In genomic region chr11:25313879-25314278, GRCm38 (mm10) we compare ENCODE assay signal across 11 mouse cellular contexts.
DNase-seq lines count a peak whose midpoint lies in the region; ATAC-seq lines count a peak whose summit lies in the region.
"Had no signal": no experiment of that assay in that cellular context is flagged by ENCODE, and none has a peak within 500 bp of the region (broad histone marks: within the 10 kb centered on the region; RNA-seq: fewer than 3 reads in every experiment).

No protein-coding gene starts in this region.

- no peaks in the 10 kb centered on the region for H3K4me1 ChIP-seq in limb, embryonic 11.5 days (ENCODE audit: control insufficient read depth, insufficient read depth, low read length)
- peaks cover 15% of the 10 kb centered on the region for H3K4me1 ChIP-seq in limb, embryonic 10.5 days
- peaks cover 20% of the 10 kb centered on the region for H3K4me1 ChIP-seq in forebrain, embryonic 16.5 days (replicated peaks; ENCODE audit: control insufficient read depth, insufficient read depth, low read length)
- H3K4me1 ChIP-seq in neural tube, embryonic 15.5 days, result peaks cover 13% of the 10 kb centered on the region

- H3K9me3 ChIP-seq in limb, embryonic 11.5 days (ENCODE audit: control insufficient read depth, low read length), result no peaks in the 10 kb centered on the region
- H3K9me3 ChIP-seq in limb, embryonic 10.5 days (replicated peaks), result no peaks in the 10 kb centered on the region
- H3K9me3 ChIP-seq in forebrain, embryonic 16.5 days (ENCODE audit: control insufficient read depth, low read length), result no peaks in the 10 kb centered on the region
- no peaks in the 10 kb centered on the region for H3K9me3 ChIP-seq in neural tube, embryonic 15.5 days (replicated peaks)

- DNase-seq in limb, embryonic 11.5 days (ENCODE audit: low spot score), result peak; percentile 40
- DNase-seq in limb, embryonic 10.5 days (ENCODE audit: low spot score), result no peak
- DNase-seq in mesoderm, embryonic 11.5 days (ENCODE audit: low read depth, low spot score), result peak; percentile 12
- no peak for DNase-seq in thymus, postnatal 4 days
- no peak for DNase-seq in right cerebral cortex, adult 2 months (ENCODE audit: low spot score in 2 of 2)
- DNase-seq: lung, adult 2 months; right cerebral cortex, postnatal 4 days had no signal

- no peak for ATAC-seq in limb, embryonic 11.5 days (ENCODE audit: insufficient number of reproducible peaks, low FRiP score, low TSS enrichment, low read depth)
- ATAC-seq in forebrain, embryonic 16.5 days, result peak; percentile 70
- ATAC-seq in neural tube, embryonic 15.5 days (ENCODE audit: low FRiP score), result no peak

- H3K36me3 ChIP-seq in limb, embryonic 11.5 days (ENCODE audit: control insufficient read depth, insufficient read depth, low read length), result no peaks in the 10 kb centered on the region
- no peaks in the 10 kb centered on the region for H3K36me3 ChIP-seq in limb, embryonic 10.5 days
- no peaks in the 10 kb centered on the region for H3K36me3 ChIP-seq in forebrain, embryonic 16.5 days (ENCODE audit: control insufficient read depth, insufficient read depth)
- H3K36me3 ChIP-seq in neural tube, embryonic 15.5 days, result no peaks in the 10 kb centered on the region

- no peaks in the 10 kb centered on the region for H3K27me3 ChIP-seq in limb, embryonic 11.5 days (ENCODE audit: control insufficient read depth, insufficient read depth, low read length)
- H3K27me3 ChIP-seq in limb, embryonic 10.5 days (ENCODE audit: low read depth, poor library complexity, severe bottlenecking), result no peaks in the 10 kb centered on the region
- no peaks in the 10 kb centered on the region for H3K27me3 ChIP-seq in forebrain, embryonic 16.5 days (replicated peaks; ENCODE audit: control insufficient read depth, insufficient read depth, low read length)
- H3K27me3 ChIP-seq in neural tube, embryonic 15.5 days (replicated peaks), result no peaks in the 10 kb centered on the region

- H3K9ac ChIP-seq in limb, embryonic 11.5 days (ENCODE audit: low read length), result no peak overlapping the region
- H3K9ac ChIP-seq in forebrain, embryonic 16.5 days (replicated peaks; ENCODE audit: low read depth, low read length), result no peak overlapping the region
- no peak overlapping the region for H3K9ac ChIP-seq in neural tube, embryonic 15.5 days (replicated peaks)

- no peak overlapping the region for H3K4me3 ChIP-seq in limb, embryonic 11.5 days (ENCODE audit: low read depth, low read length)
- H3K4me3 ChIP-seq in limb, embryonic 10.5 days, result no peak overlapping the region
- no peak overlapping the region for H3K4me3 ChIP-seq in forebrain, embryonic 16.5 days (replicated peaks; ENCODE audit: low read length)
- no peak overlapping the region for H3K4me3 ChIP-seq in neural tube, embryonic 15.5 days (replicated peaks)
- H3K4me3 ChIP-seq: myocyte had no signal

- H3K27ac ChIP-seq in limb, embryonic 11.5 days (replicated peaks; ENCODE audit: low read depth, low read length), result no peak overlapping the region
- H3K27ac ChIP-seq in limb, embryonic 10.5 days, result no peak overlapping the region
- 0 out of 2 replicates have a peak overlapping the region, but pooled peaks have one; percentile 21 for H3K27ac ChIP-seq in forebrain, embryonic 16.5 days (ENCODE audit: low read length)
- H3K27ac ChIP-seq in neural tube, embryonic 15.5 days (replicated peaks), result no peak overlapping the region
- H3K27ac ChIP-seq: kidney, postnatal 0 days had no signal

- WGBS in limb, embryonic 11.5 days, result 29% methylated on average over 8 of the region's 8 CpGs
- 41% methylated on average over 8 of the region's 8 CpGs for WGBS in limb, embryonic 10.5 days
- WGBS in forebrain, embryonic 16.5 days, result 9% methylated on average over 8 of the region's 8 CpGs
- 9% methylated on average over 8 of the region's 8 CpGs for WGBS in neural tube, embryonic 15.5 days

- no peak overlapping the region for H3K4me2 ChIP-seq in limb, embryonic 11.5 days (ENCODE audit: low read depth, severe bottlenecking)
- 0 out of 2 replicates have a peak overlapping the region, but pooled peaks have one; percentile 4 for H3K4me2 ChIP-seq in forebrain, embryonic 16.5 days (ENCODE audit: low read length)
- peak overlapping the region; percentile 31 for H3K4me2 ChIP-seq in neural tube, embryonic 15.5 days

Comparison
In these comparisons a context has a peak if more than half of its experiments do, and no peak if none do; other contexts are left out.
1. DNase-seq: peak in limb, embryonic 11.5 days (single experiment) and mesoderm, embryonic 11.5 days (single experiment); none in limb, embryonic 10.5 days (single experiment), thymus, postnatal 4 days (single experiment) and right cerebral cortex, adult 2 months (0 of 2).